Mouse (Mus musculus): ENCODE measurements around the gene Wwox.

GRCm38 (mm10) chr8:115201726-115202125 is 762.3 kb downstream of the Wwox start:
- TF ChIP-seq CTCF (IDR thresholded peaks at IDR 0.05; ENCODE audit: control insufficient read depth, insufficient read depth, insufficient replicate concordance, low read depth, low read length) (no peak), POLR2A (IDR thresholded peaks at IDR 0.05; ENCODE audit: control insufficient read depth, low read depth, low read length) (no peak)
